Mouse (Mus musculus): ENCODE measurements around the gene Vma21-ps. TPM values are rescaled to one million over a fixed set of nuclear protein-coding genes. Genes with fewer than 3 reads are reported as not detected.
"Not testable (repeated sequence)": the region's sequence is repeated elsewhere in the genome, so short reads cannot be mapped to it uniquely, and the experiment has no call there.

Gene Vma21-ps
- polyA plus RNA-seq (2015; fragmentation: Nextera tagmentation; extraction: Ambion mirVana) = not detected in 2 replicates

- WGBS = 96% methylated on average over 10 of the region's 10 CpGs
These were observed at the start of gene Vma21-ps for GRCm38 (mm10) chr4:52497144-52497543. Vma21-ps (minus strand) TSS chr4:52497244.

GRCm38 (mm10) chr4:52543001-52543400, 46.0 kb upstream of the Vma21-ps start:
- Histone ChIP-seq H3K27me3 (ENCODE audit: control insufficient read depth, insufficient read depth, low read length) (no peaks in the 10 kb centered on the region), H3K9ac (ENCODE audit: low read length) (no peak overlapping the region), H3K4me1 (replicated peaks; ENCODE audit: control insufficient read depth, insufficient read depth) (no peaks in the 10 kb centered on the region), H3K4me2 (replicated peaks; ENCODE audit: low read depth) (no peak overlapping the region), H3K9me3 (ENCODE audit: control insufficient read depth, low read length) (no peaks in the 10 kb centered on the region), H3K36me3 (ENCODE audit: control insufficient read depth, insufficient read depth, low read length) (no peaks in the 10 kb centered on the region), H3K27ac (replicated peaks) (no peak overlapping the region), H3K4me3 (ENCODE audit: low read depth, low read length) (no peak overlapping the region)
- ATAC-seq (ENCODE audit: low FRiP score, low TSS enrichment) (no peak), DNase-seq (ENCODE audit: low spot score) (no peak)
- WGBS = 78% methylated on average over 3 of the region's 3 CpGs
- TF ChIP-seq CTCF (IDR thresholded peaks at IDR 0.05; ENCODE audit: low read depth) (no peak), EP300 (optimal IDR thresholded peaks at IDR 0.05) (no peak)

More at GRCm38 (mm10) chr4:52497144-52497543, at the start of gene Vma21-ps:
- not testable (repeated sequence) for H3K4me3 ChIP-seq (ENCODE audit: low read depth, low read length); H3K27ac ChIP-seq (replicated peaks); H3K4me2 ChIP-seq (replicated peaks; ENCODE audit: low read depth); ATAC-seq (ENCODE audit: low FRiP score, low TSS enrichment); H3K9ac ChIP-seq (ENCODE audit: low read length); DNase-seq (ENCODE audit: low spot score); H3K36me3 ChIP-seq (ENCODE audit: control insufficient read depth, insufficient read depth, low read length); H3K27me3 ChIP-seq (ENCODE audit: control insufficient read depth, insufficient read depth, low read length); H3K9me3 ChIP-seq (ENCODE audit: control insufficient read depth, low read length); H3K4me1 ChIP-seq (replicated peaks; ENCODE audit: control insufficient read depth, insufficient read depth)

- H3K4me2 ChIP-seq (replicated peaks; ENCODE audit: low read depth) = no peak overlapping the region
- TF ChIP-seq EP300 (optimal IDR thresholded peaks at IDR 0.05) = no peak
- TF ChIP-seq CTCF (IDR thresholded peaks at IDR 0.05; ENCODE audit: low read depth) = no peak
- DNase-seq (ENCODE audit: low spot score) (no peak), ATAC-seq (ENCODE audit: low FRiP score, low TSS enrichment) (no peak)
- H3K27ac ChIP-seq (replicated peaks) = no peak overlapping the region
- no peak overlapping the region for H3K4me3 ChIP-seq (ENCODE audit: low read depth, low read length)
- H3K9ac ChIP-seq (ENCODE audit: low read length) = no peak overlapping the region
- H3K4me1 ChIP-seq (replicated peaks; ENCODE audit: control insufficient read depth, insufficient read depth) = no peaks in the 10 kb centered on the region
- WGBS = 66% methylated on average over 2 of the region's 2 CpGs
- no peaks in the 10 kb centered on the region for H3K27me3 ChIP-seq (ENCODE audit: control insufficient read depth, insufficient read depth, low read length)
- no peaks in the 10 kb centered on the region for H3K9me3 ChIP-seq (ENCODE audit: control insufficient read depth, low read length)
- H3K36me3 ChIP-seq (ENCODE audit: control insufficient read depth, insufficient read depth, low read length) = no peaks in the 10 kb centered on the region
These were observed 33.6 kb upstream of the Vma21-ps start for GRCm38 (mm10) chr4:52530636-52531035.

- Histone ChIP-seq H3K9ac (ENCODE audit: low read length) (no peak overlapping the region), H3K4me2 (replicated peaks; ENCODE audit: low read depth) (no peak overlapping the region), H3K27ac (replicated peaks) (no peak overlapping the region), H3K27me3 (ENCODE audit: control insufficient read depth, insufficient read depth, low read length) (no peaks in the 10 kb centered on the region), H3K4me3 (ENCODE audit: low read depth, low read length) (no peak overlapping the region), H3K9me3 (ENCODE audit: control insufficient read depth, low read length) (no peaks in the 10 kb centered on the region), H3K36me3 (ENCODE audit: control insufficient read depth, insufficient read depth, low read length) (no peaks in the 10 kb centered on the region), H3K4me1 (replicated peaks; ENCODE audit: control insufficient read depth, insufficient read depth) (no peaks in the 10 kb centered on the region)
- WGBS = 76% methylated on average over 5 of the region's 5 CpGs
- DNase-seq (ENCODE audit: low spot score) (no peak), ATAC-seq (ENCODE audit: low FRiP score, low TSS enrichment) (no peak)
- TF ChIP-seq EP300 (optimal IDR thresholded peaks at IDR 0.05) (no peak), CTCF (IDR thresholded peaks at IDR 0.05; ENCODE audit: low read depth) (no peak)
These were observed 29.4 kb upstream of the Vma21-ps start for GRCm38 (mm10) chr4:52526464-52526863.

GRCm38 (mm10) chr4:52519301-52519700, 22.3 kb upstream of the Vma21-ps start:
- H3K4me1 ChIP-seq (replicated peaks; ENCODE audit: control insufficient read depth, insufficient read depth) = no peaks in the 10 kb centered on the region
- ATAC-seq (ENCODE audit: low FRiP score, low TSS enrichment) (no peak), DNase-seq (ENCODE audit: low spot score) (no peak)
- no peak overlapping the region for H3K9ac ChIP-seq (ENCODE audit: low read length)
- TF ChIP-seq EP300 (optimal IDR thresholded peaks at IDR 0.05) = no peak
- no peak for TF ChIP-seq CTCF (IDR thresholded peaks at IDR 0.05; ENCODE audit: low read depth)
- 63% methylated on average over 5 of the region's 5 CpGs for WGBS
- H3K4me2 ChIP-seq (replicated peaks; ENCODE audit: low read depth) = no peak overlapping the region
- H3K27ac ChIP-seq (replicated peaks) = no peak overlapping the region
- no peaks in the 10 kb centered on the region for H3K27me3 ChIP-seq (ENCODE audit: control insufficient read depth, insufficient read depth, low read length)
- no peaks in the 10 kb centered on the region for H3K36me3 ChIP-seq (ENCODE audit: control insufficient read depth, insufficient read depth, low read length)
- no peak overlapping the region for H3K4me3 ChIP-seq (ENCODE audit: low read depth, low read length)
- H3K9me3 ChIP-seq (ENCODE audit: control insufficient read depth, low read length) = no peaks in the 10 kb centered on the region

- no peak overlapping the region for H3K9ac ChIP-seq (ENCODE audit: low read length)
- ATAC-seq (ENCODE audit: low FRiP score, low TSS enrichment) = no peak
- no peak for TF ChIP-seq EP300 (optimal IDR thresholded peaks at IDR 0.05)
- no peak for TF ChIP-seq CTCF (IDR thresholded peaks at IDR 0.05; ENCODE audit: low read depth)
These were observed 20.5 kb upstream of the Vma21-ps start for GRCm38 (mm10) chr4:52517580-52517979.

More at GRCm38 (mm10) chr4:52517580-52517979, 20.5 kb upstream of the Vma21-ps start:
- WGBS = 18% methylated on average over 4 of the region's 4 CpGs
- Histone ChIP-seq H3K4me1 (replicated peaks; ENCODE audit: control insufficient read depth, insufficient read depth) (no peaks in the 10 kb centered on the region), H3K36me3 (ENCODE audit: control insufficient read depth, insufficient read depth, low read length) (no peaks in the 10 kb centered on the region), H3K27me3 (ENCODE audit: control insufficient read depth, insufficient read depth, low read length) (no peaks in the 10 kb centered on the region), H3K9me3 (ENCODE audit: control insufficient read depth, low read length) (no peaks in the 10 kb centered on the region), H3K4me3 (ENCODE audit: low read depth, low read length) (no peak overlapping the region), H3K4me2 (replicated peaks; ENCODE audit: low read depth) (no peak overlapping the region), H3K27ac (replicated peaks) (no peak overlapping the region)
- no peak for DNase-seq (ENCODE audit: low spot score)
